Mouse (Mus musculus): ENCODE measurements around the gene Tirap. TPM values are rescaled to one million over a fixed set of nuclear protein-coding genes. Genes with fewer than 3 reads are reported as not detected.
"Not testable (repeated sequence)": the region's sequence is repeated elsewhere in the genome, so short reads cannot be mapped to it uniquely, and the experiment has no call there.

Gene Tirap
- total RNA-seq, 1 experiment from 2014 or later, result 3.2 TPM

DNA sequence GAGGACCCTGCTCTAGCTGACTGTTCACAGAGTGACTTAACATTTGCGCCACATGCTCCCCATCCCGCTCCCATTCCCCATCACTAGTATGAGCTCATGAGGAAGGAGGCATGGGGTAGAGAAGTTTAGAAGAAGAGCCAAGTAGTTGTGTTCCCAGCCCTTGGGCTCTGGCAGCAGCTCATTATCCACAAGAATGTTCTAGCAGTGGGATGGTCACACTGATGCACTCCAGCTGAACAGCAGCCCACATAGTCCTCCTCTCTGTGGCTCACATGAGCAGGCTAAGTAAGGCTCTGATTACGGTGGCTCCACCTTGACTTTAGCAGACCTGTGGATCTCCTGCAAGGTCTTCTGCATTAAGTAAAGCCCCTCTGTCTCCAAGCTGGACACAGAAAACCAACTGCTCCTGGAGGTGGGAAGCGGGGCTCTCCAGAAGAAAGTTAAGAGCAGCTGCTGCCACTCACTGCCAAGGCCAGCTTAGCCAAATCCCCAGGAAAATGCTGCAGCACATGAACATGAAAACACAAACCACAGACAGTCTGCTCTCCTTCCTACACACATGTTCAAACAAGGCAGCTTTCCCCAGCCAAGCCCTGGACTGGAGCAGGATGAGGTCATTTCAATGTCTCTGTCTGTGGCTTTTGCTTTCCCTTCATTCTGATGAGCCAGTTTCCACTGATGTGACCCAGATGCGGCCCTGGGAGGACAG is 43.9 kb downstream of the Tirap start:
- ATAC-seq (replicated peaks; ENCODE audit: low read depth, poor library complexity, severe bottlenecking), result no peak

DNA sequence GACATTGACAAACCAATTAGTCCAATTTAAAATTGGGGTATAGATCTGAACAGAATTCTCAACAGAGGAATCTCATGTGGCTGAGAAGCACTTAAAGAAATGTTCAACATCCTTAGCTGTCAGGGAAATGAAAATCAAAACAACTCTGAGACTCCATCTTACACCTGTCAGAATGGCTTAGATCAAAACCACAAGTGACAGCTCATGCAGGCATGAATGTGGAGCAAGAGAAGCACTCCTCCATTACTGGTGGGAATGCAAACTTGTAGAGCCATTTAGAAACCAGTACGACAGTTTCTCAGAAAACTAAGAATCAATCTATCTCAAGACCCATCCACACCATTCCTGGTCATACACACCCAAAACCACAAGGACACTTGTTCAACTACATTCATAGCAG is 47.2 kb downstream of the Tirap start:
- no peak for ATAC-seq (replicated peaks; ENCODE audit: low read depth, poor library complexity, severe bottlenecking)

DNA sequence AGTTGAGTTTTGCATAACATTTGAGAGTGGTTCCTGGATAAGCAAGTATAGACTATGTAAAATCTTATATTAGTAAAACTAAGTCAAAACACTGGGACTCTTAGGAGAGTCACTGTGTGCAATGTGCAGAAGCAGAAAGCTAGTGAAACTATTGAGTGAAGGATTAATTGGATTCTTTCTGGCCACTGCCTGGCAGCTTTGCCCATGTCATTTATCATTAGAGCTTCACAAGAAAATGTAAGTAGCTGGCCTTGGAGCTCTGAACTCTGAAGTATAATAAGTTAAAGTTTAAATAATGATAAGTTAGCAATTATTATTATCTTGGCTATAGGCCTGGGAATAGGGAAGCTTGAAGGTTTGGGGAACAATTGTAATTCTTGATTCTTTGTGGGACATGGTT is 51.3 kb downstream of the Tirap start:
- not testable (repeated sequence) for ATAC-seq (replicated peaks; ENCODE audit: low read depth, poor library complexity, severe bottlenecking)

DNA sequence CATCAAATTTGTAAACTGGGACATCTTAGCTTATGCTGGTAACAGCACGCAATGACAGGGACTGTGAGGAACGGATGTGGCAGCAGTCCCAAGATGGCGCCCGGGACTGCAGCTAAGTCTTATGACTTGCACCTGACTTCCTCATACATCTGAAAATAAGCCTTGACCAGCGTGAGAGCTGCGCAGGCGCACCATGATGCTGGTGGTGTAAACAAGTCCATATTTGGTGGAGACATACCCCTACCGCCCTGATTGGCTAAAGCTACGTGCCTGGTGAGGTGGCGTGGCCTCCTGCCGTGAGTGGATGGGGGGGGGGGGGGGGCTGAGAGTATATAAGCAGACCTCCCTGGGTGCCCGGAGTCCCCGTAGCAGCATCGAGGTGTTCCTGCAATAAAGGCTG is 52.8 kb downstream of the Tirap start:
- not testable (repeated sequence) for ATAC-seq (replicated peaks; ENCODE audit: low read depth, poor library complexity, severe bottlenecking)

GRCm38 (mm10) chr9:35145829-35146228 is 54.3 kb downstream of the Tirap start:
- no peak for ATAC-seq (replicated peaks; ENCODE audit: low read depth, poor library complexity, severe bottlenecking)

DNA sequence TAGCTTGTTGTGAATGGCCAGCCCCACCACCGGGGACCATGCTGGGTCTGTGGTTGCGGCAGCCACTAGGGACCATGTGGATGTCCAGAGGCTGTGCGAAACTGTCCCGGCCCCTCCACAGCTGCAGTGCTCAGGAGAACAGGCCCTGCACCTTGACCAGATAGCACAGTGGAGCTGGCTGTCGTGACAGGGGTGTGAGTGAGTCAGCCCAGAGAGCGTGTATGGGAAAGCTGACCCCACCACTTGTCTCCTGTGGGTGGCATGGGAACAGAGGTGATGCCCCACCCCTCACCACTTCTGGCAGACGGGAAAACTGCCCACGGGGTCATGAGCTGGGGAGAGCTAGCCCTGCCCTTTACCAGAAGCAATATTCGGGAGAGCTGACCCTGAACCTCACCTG is 55.0 kb downstream of the Tirap start:
- ATAC-seq (replicated peaks; ENCODE audit: low read depth, poor library complexity, severe bottlenecking), result no peak

DNA sequence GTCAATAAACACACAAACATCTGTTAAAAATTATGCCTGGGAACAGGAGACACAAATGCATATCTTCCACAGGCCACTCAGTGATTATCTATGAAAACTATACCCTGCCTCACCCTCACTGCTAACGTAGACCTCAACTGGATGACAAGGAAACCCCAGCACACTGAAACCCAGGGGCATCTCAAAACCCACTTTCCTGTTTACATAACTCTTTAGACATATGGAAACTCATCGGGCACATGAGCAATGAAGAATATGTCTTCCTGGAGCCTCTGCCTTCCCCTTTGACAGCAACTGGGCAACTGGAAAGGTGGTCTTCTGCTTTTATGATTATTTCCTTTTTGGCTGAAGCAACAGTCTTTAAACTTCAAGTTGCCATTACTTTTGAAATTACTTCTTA is 57.9 kb downstream of the Tirap start:
- ATAC-seq (replicated peaks; ENCODE audit: low read depth, poor library complexity, severe bottlenecking), result peak; percentile 31; the same call in 1 of the 2 replicates

DNA sequence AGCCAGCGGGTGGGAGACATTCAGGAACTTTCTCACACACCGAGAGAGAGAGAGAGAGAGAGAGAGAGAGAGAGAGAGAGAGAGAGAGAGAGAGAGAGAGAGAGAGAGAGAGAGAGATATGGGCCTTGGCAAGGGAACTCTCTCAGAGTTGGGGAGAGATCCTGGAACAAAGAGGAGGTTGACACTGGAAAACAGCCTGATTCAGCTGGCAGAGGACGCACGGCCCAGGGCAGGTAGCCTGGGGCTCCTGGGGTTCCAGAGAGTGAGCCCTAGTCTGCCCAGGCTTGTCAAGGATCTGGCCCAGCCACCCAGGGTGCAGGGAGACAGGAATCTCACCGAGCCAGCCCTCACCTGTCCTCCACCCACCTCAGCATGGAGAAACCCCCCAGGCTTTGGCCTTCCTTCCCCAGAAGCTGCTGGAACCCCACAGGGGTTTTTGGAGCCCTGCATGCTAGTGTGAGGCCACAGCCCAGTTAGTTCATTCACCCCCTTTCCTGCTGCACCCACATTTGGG is 60.8 kb downstream of the Tirap start:
- no peak for ATAC-seq (replicated peaks; ENCODE audit: low read depth, poor library complexity, severe bottlenecking)

- ATAC-seq (replicated peaks; ENCODE audit: low read depth, poor library complexity, severe bottlenecking), result no peak
Observed at GRCm38 (mm10) chr9:35138029-35138428, 62.1 kb downstream of the Tirap start.

GRCm38 (mm10) chr9:35135575-35135974 is 64.5 kb downstream of the Tirap start:
- peak; percentile 48 for ATAC-seq (replicated peaks; ENCODE audit: low read depth, poor library complexity, severe bottlenecking)

Other genes starting within 250 kb of the Tirap start
- 25.2 and 26.5 TPM in 2 replicates for gene St3gal4, start 81.0 kb downstream of the Tirap start, total RNA-seq (2017)
- 64.0 and 71.4 TPM in 2 replicates for gene Dcps, start 24.2 kb downstream of the Tirap start, total RNA-seq (2017)
- 72.6 and 94.0 TPM in 2 replicates for gene Srpr, start 116 bp downstream of the Tirap start, total RNA-seq (2017)
- 31.4 and 50.0 TPM in 2 replicates for gene Foxred1, start 10.8 kb upstream of the Tirap start, total RNA-seq (2017)
- gene Fam118b, start 67.5 kb upstream of the Tirap start, total RNA-seq (2017), result 14.6 and 15.7 TPM in 2 replicates
- 19.1 and 24.0 TPM in 2 replicates for gene Rpusd4, start 67.6 kb upstream of the Tirap start, total RNA-seq (2017)
- gene Cdon, start 220.8 kb upstream of the Tirap start, total RNA-seq (2017), result 0.39 and 1.4 TPM in 2 replicates

All from common myeloid progenitor, adult 5-6 weeks (primary cell).